Mouse (Mus musculus) ES-E14 (cell line): ENCODE data around the gene Gtf2h2.

Experiments
- MAFK ChIP-seq: IDR thresholded peaks from 2 replicates; pipeline ENCODE4 v1.6.1; 2014; ENCODE audit warnings: mild to moderate bottlenecking, low read depth, low read length, inconsistent platforms; ENCODE audit not compliant: insufficient read depth
- ZC3H11A ChIP-seq: IDR thresholded peaks from 2 replicates; pipeline ENCODE4 v1.6.1; 2012; ENCODE audit warnings: low read depth, mild to moderate bottlenecking, inconsistent platforms, low read length, borderline replicate concordance
- ZNF384 ChIP-seq: IDR thresholded peaks from 2 replicates; pipeline ENCODE4 v1.6.1; 2012; ENCODE audit warnings: low read depth, low read length, inconsistent platforms

- no peak for TF ChIP-seq ZC3H11A
- TF ChIP-seq ZNF384, result no peak
- TF ChIP-seq MAFK, result no peak
Measured at GRCm38 (mm10) chr13:100461336-100461735, 31.0 kb downstream of the Gtf2h2 start.
